Mouse (Mus musculus) heart, embryonic 11.5 days (tissue): ENCODE data around the gene Gm45837. TPM values are rescaled to one million over a fixed set of nuclear protein-coding genes. Genes with fewer than 3 reads are reported as not detected.

Source experiments
- ATAC-seq: fragments of 200-750 bp; cut with Nextera tagmentation; replicated peaks from 2 replicates; pipeline ENCODE4 v1.8.0; 2017; ENCODE audit warnings: moderate library complexity; ENCODE audit not compliant: insufficient number of reproducible peaks, low FRiP score, low TSS enrichment
- H3K27ac ChIP-seq: fragments of 300-500 bp; sonication (generic); 2 replicates; pipeline ENCODE4 v1.5.1; 2014; ENCODE audit warnings: mild to moderate bottlenecking, low read depth, low read length
- H3K27me3 ChIP-seq: fragments of 300-500 bp; sonication (generic); 2 replicates; pipeline ENCODE4 v1.6.1; 2014; ENCODE audit warnings: mild to moderate bottlenecking, low read length, mixed read lengths; ENCODE audit not compliant: control insufficient read depth, insufficient read depth
- H3K36me3 ChIP-seq: fragments of 300-500 bp; sonication (generic); 2 replicates; pipeline ENCODE4 v1.6.1; 2014; ENCODE audit warnings: mild to moderate bottlenecking, low read length, moderate library complexity, mixed read lengths; ENCODE audit not compliant: control insufficient read depth, insufficient read depth
- H3K4me1 ChIP-seq: fragments of 300-500 bp; sonication (generic); 2 replicates; pipeline ENCODE4 v1.6.1; 2014; ENCODE audit warnings: low read length; ENCODE audit not compliant: control insufficient read depth, insufficient read depth
- H3K4me2 ChIP-seq: fragments of 300-500 bp; sonication (generic); 2 replicates; pipeline ENCODE4 v1.6.1; 2014; ENCODE audit warnings: mild to moderate bottlenecking, moderate library complexity
- H3K4me3 ChIP-seq: fragments of 300-500 bp; sonication (generic); 2 replicates; pipeline ENCODE4 v1.5.1; 2014; ENCODE audit warnings: low read depth, low read length
- H3K9ac ChIP-seq: fragments of 300-500 bp; sonication (generic); 2 replicates; pipeline ENCODE4 v1.6.1; 2014; ENCODE audit warnings: mild to moderate bottlenecking, low read depth, low read length, moderate library complexity
- H3K9me3 ChIP-seq: fragments of 300-500 bp; sonication (generic); replicated peaks from 2 replicates; pipeline ENCODE4 v1.6.1; 2016; ENCODE audit warnings: low read length; ENCODE audit not compliant: control insufficient read depth
- WGBS: fragments of 180-500 bp; shearing (Covaris S2); extraction: QIAGEN DNeasy Blood & Tissue Kit; methylation state at CpG from one replicate; pipeline ENCODE4 v1.1.7; 2014; ENCODE audit not compliant: insufficient replicate concordance; 5-methylcytosine and 5-hydroxymethylcytosine counted together
- polyA plus RNA-seq: library from polyadenylated mRNA; unstranded; fragments of >200 nt; fragmentation: Nextera tagmentation; extraction: Ambion mirVana; gene quantifications from 2 replicates; pipeline ENCODE4 v1.2.1, GENCODE M21; 2014

Gene Gm45837
- polyA plus RNA-seq, 1 experiment from 2014 or later: not detected

GRCm38 (mm10) chr7:101459923-101460607 is 49.4 kb downstream of the Gm45837 start:
- Histone ChIP-seq H3K27me3 (peaks cover 12% of the 10 kb centered on the region), H3K27ac (no peak overlapping the region), H3K36me3 (no peaks in the 10 kb centered on the region), H3K4me3 (no peak overlapping the region), H3K9ac (no peak overlapping the region), H3K9me3 (no peaks in the 10 kb centered on the region), H3K4me2 (no peak overlapping the region), H3K4me1 (peaks cover 17% of the 10 kb centered on the region)
- no peak for ATAC-seq
- WGBS: 43% methylated on average over 10 of the region's 10 CpGs

- no peak overlapping the region for H3K4me3 ChIP-seq
- WGBS: 46% methylated on average over 10 of the region's 10 CpGs
- H3K9ac ChIP-seq: no peak overlapping the region
- no peak overlapping the region for H3K27ac ChIP-seq
- ATAC-seq: no peak
- H3K9me3 ChIP-seq: no peaks in the 10 kb centered on the region
- H3K36me3 ChIP-seq: no peaks in the 10 kb centered on the region
- no peak overlapping the region for H3K4me2 ChIP-seq
- peaks cover 7% of the 10 kb centered on the region for H3K27me3 ChIP-seq
- peaks cover 22% of the 10 kb centered on the region for H3K4me1 ChIP-seq
These were observed 49.9 kb downstream of the Gm45837 start for GRCm38 (mm10) chr7:101460608-101460957.

- Histone ChIP-seq H3K27me3 (peaks cover 6% of the 10 kb centered on the region), H3K9ac (no peak overlapping the region), H3K27ac (no peak overlapping the region), H3K36me3 (no peaks in the 10 kb centered on the region), H3K4me2 (no peak overlapping the region), H3K9me3 (no peaks in the 10 kb centered on the region), H3K4me3 (no peak overlapping the region), H3K4me1 (peaks cover 28% of the 10 kb centered on the region)
- WGBS: 75% methylated on average over 11 of the region's 11 CpGs
- no peak for ATAC-seq
These were observed 50.9 kb downstream of the Gm45837 start for GRCm38 (mm10) chr7:101461571-101461970.

GRCm38 (mm10) chr7:101462327-101463068 is 51.8 kb downstream of the Gm45837 start:
- H3K36me3 ChIP-seq: no peaks in the 10 kb centered on the region
- H3K27me3 ChIP-seq: peaks cover 6% of the 10 kb centered on the region
- ATAC-seq: no peak
- H3K27ac ChIP-seq: no peak overlapping the region
- 71% methylated on average over 14 of the region's 14 CpGs for WGBS
- H3K4me1 ChIP-seq: peaks cover 28% of the 10 kb centered on the region
- H3K4me2 ChIP-seq: no peak overlapping the region
- H3K4me3 ChIP-seq: no peak overlapping the region
- no peaks in the 10 kb centered on the region for H3K9me3 ChIP-seq
- no peak overlapping the region for H3K9ac ChIP-seq

- Histone ChIP-seq H3K27me3 (peaks cover 3% of the 10 kb centered on the region), H3K4me3 (no peak overlapping the region), H3K36me3 (no peaks in the 10 kb centered on the region), H3K9me3 (no peaks in the 10 kb centered on the region), H3K9ac (no peak overlapping the region), H3K27ac (no peak overlapping the region), H3K4me2 (no peak overlapping the region), H3K4me1 (peaks cover 28% of the 10 kb centered on the region)
- no peak for ATAC-seq
- WGBS: 55% methylated on average over 11 of the region's 11 CpGs
These were observed 53.1 kb downstream of the Gm45837 start for GRCm38 (mm10) chr7:101463665-101464271.

GRCm38 (mm10) chr7:101464927-101465326 is 54.2 kb downstream of the Gm45837 start:
- 49% methylated on average over 4 of the region's 4 CpGs for WGBS
- Histone ChIP-seq H3K27ac (no peak overlapping the region), H3K36me3 (no peaks in the 10 kb centered on the region), H3K9ac (no peak overlapping the region), H3K4me1 (peaks cover 28% of the 10 kb centered on the region), H3K9me3 (no peaks in the 10 kb centered on the region), H3K4me3 (no peak overlapping the region), H3K27me3 (no peaks in the 10 kb centered on the region; the same call in 1 of the 2 replicates), H3K4me2 (peak overlapping the region; percentile 15; the same call in 1 of the 2 replicates)
- ATAC-seq: 0 out of 2 replicates have a peak, but pooled peaks have one; percentile 3

GRCm38 (mm10) chr7:101465392-101465791 is 54.7 kb downstream of the Gm45837 start:
- H3K36me3 ChIP-seq: no peaks in the 10 kb centered on the region
- no peak overlapping the region for H3K4me3 ChIP-seq
- H3K9ac ChIP-seq: no peak overlapping the region
- H3K27me3 ChIP-seq: no peaks in the 10 kb centered on the region; the same call in 1 of the 2 replicates
- 11% methylated on average over 14 of the region's 14 CpGs for WGBS
- no peaks in the 10 kb centered on the region for H3K9me3 ChIP-seq
- peak overlapping the region; percentile 15; the same call in 1 of the 2 replicates for H3K4me2 ChIP-seq
- H3K27ac ChIP-seq: 0 out of 2 replicates have a peak overlapping the region, but pooled peaks have one; percentile 22
- peaks cover 25% of the 10 kb centered on the region for H3K4me1 ChIP-seq
- ATAC-seq: peak; percentile 29; the same call in 1 of the 2 replicates

- 0 out of 2 replicates have a peak, but pooled peaks have one; percentile 19 for ATAC-seq
- Histone ChIP-seq H3K36me3 (no peaks in the 10 kb centered on the region), H3K4me3 (no peak overlapping the region), H3K9me3 (no peaks in the 10 kb centered on the region), H3K4me2 (no peak overlapping the region), H3K9ac (no peak overlapping the region), H3K4me1 (peaks cover 21% of the 10 kb centered on the region), H3K27me3 (no peaks in the 10 kb centered on the region; the same call in 1 of the 2 replicates), H3K27ac (0 out of 2 replicates have a peak overlapping the region, but pooled peaks have one; percentile 22)
- WGBS: 58% methylated on average over 8 of the region's 8 CpGs
These were observed 55.3 kb downstream of the Gm45837 start for GRCm38 (mm10) chr7:101465850-101466580.
